Mouse (Mus musculus) testis, adult 2 months (tissue): ENCODE measurements at regions not wholly inside any gene's neighbourhood (a gene's known extent, or its start where the extent isn't known, plus 50 kb on each side); places are given as distances from the start of the nearest gene placed in this dataset.

Experiments used
- H3K27ac ChIP-seq: fragments of 200-500 bp; 2 replicates; pipeline ENCODE4 v1.5.1; 2012; ENCODE audit warnings: low read depth, low read length; ENCODE audit not compliant: control insufficient read depth, insufficient read depth
- H3K27me3 ChIP-seq: fragments of 200-500 bp; 2 replicates; pipeline ENCODE4 v1.6.1; 2012; ENCODE audit warnings: mild to moderate bottlenecking, low read length, moderate library complexity; ENCODE audit not compliant: control insufficient read depth, insufficient read depth
- H3K36me3 ChIP-seq: fragments of 200-500 bp; 2 replicates; pipeline ENCODE4 v1.6.1; 2012; ENCODE audit warnings: mild to moderate bottlenecking, low read length; ENCODE audit not compliant: control insufficient read depth, insufficient read depth
- H3K4me1 ChIP-seq: fragments of 200-500 bp; 2 replicates; pipeline ENCODE4 v1.6.1; 2012; ENCODE audit warnings: low read length; ENCODE audit not compliant: control insufficient read depth, insufficient read depth
- H3K4me3 ChIP-seq: fragments of 200-500 bp; 2 replicates; pipeline ENCODE4 v1.5.1; 2012; ENCODE audit warnings: low read depth, mild to moderate bottlenecking, low read length, moderate library complexity, mixed read lengths; ENCODE audit not compliant: control insufficient read depth
- CTCF ChIP-seq: fragments of 200-500 bp; IDR thresholded peaks from 2 replicates; pipeline ENCODE4 v1.5.1; 2012; ENCODE audit warnings: low read depth, mild to moderate bottlenecking, inconsistent platforms, low read length, moderate library complexity; ENCODE audit not compliant: control insufficient read depth, insufficient read depth, insufficient replicate concordance
- POLR2A ChIP-seq: fragments of 200-500 bp; IDR thresholded peaks from 2 replicates; pipeline ENCODE4 v1.6.1; 2012; ENCODE audit warnings: low read depth, mild to moderate bottlenecking, inconsistent platforms, low read length, moderate library complexity; ENCODE audit not compliant: control insufficient read depth

DNA sequence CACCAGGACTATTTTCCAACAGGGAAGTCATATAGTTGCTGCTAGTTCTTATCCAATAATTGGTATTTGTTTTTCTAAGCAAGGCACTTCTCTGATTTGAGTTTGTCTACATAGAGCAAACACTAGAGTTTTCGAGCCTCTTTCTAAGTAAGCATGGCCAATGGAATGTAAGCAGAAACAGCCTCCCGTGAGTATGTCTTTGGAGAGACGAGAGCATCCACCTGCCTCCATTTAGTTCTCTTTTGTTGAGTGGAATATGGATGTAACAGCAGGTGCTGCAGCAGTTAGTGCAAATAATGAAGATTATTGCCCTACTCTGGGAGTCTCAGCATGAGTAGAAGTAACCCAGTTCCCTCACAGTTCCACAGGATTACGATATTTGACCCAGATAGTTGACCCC is 286.3 kb downstream of the 1500009L16Rik start:
- Histone ChIP-seq H3K36me3 (no peaks in the 10 kb centered on the region), H3K27ac (no peak overlapping the region), H3K4me3 (no peak overlapping the region), H3K4me1 (no peaks in the 10 kb centered on the region), H3K27me3 (no peaks in the 10 kb centered on the region)
- TF ChIP-seq CTCF (no peak), POLR2A (no peak)

DNA sequence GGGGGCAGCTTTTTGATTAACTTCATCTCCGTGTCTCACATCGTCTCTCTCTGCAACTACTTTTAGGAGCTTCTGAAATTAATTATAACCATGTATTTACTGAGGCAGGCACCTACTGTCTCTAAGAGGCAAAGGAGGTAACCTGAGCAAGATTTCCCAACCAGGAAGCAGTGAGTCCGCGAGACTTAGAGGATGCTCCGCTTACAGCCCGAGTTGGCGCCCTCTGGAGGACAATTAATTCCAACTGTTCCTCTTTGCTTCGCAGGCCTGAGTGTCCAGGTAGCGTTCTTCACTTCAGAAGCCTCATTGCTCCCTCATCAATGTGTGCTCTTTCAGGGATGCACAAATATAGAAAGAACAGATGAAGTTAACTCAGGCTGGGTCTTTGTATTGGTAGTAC is 296.7 kb downstream of the 1500009L16Rik start:
- no peaks in the 10 kb centered on the region for H3K36me3 ChIP-seq
- H3K27me3 ChIP-seq, result no peaks in the 10 kb centered on the region
- H3K4me3 ChIP-seq, result no peak overlapping the region
- TF ChIP-seq POLR2A (no peak), CTCF (peak; percentile 58; the same call in 1 of the 2 replicates)
- no peak overlapping the region for H3K27ac ChIP-seq
- H3K4me1 ChIP-seq, result peaks cover 4% of the 10 kb centered on the region; the same call in 1 of the 2 replicates

DNA sequence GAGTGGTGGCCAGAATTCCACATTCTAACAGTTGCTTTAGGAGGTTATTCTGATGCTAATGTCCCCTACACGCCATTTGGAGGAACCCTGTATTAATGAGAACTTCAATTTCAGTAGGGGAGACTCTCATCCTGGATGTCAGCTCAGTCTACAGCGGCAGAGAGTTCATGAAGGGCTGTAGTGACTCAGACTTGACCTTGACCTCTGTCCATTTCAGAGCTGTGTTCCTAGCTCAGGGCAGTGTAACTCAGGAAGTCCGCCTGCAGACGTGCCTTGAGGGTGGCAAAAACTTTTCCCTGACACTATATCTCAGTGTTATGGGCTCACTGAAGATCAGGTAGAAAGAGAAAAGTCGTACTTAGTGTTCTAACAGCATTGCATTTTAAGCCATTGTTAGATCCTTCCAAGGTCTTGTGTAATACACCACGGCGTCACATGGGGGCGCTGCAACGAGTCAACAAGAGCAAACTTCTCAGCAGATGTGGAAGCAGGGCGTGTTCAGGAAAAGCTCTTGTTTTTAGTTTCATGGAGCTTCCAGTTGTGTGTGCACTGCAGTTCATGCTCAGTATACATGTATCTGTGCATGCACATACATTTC is 297.5 kb downstream of the 1500009L16Rik start:
- Histone ChIP-seq H3K4me3 (no peak overlapping the region), H3K4me1 (peaks cover 4% of the 10 kb centered on the region; the same call in 1 of the 2 replicates), H3K27me3 (no peaks in the 10 kb centered on the region), H3K27ac (no peak overlapping the region), H3K36me3 (no peaks in the 10 kb centered on the region)
- TF ChIP-seq POLR2A, result no peak
- TF ChIP-seq CTCF, result peak; percentile 78

- Histone ChIP-seq H3K4me3 (no peak overlapping the region), H3K27me3 (no peaks in the 10 kb centered on the region), H3K27ac (no peak overlapping the region), H3K4me1 (peaks cover 4% of the 10 kb centered on the region; the same call in 1 of the 2 replicates), H3K36me3 (no peaks in the 10 kb centered on the region)
- no peak for TF ChIP-seq CTCF
- TF ChIP-seq POLR2A, result no peak
These were observed 298.8 kb downstream of the 1500009L16Rik start for GRCm38 (mm10) chr10:84021167-84022120.

DNA sequence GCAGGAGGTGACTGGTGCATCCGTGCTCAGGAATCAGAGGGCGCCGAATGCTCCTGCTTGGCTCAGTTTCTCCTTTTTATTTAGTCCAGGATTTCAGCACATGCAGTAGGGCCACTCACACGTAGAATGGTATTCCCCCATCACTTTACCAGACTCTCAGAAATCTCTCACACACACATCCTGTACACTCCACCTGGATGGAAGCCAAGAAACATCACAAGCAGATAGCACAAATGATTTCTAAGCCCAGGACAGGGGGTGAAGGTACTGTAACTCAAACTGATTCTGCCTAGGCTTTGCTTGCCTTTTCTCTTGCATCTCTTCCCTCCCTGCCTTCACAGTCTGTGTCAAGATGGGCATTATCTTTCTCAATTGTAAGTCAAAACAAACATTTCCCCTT is 301.6 kb downstream of the 1500009L16Rik start:
- Histone ChIP-seq H3K4me3 (no peak overlapping the region), H3K36me3 (no peaks in the 10 kb centered on the region), H3K4me1 (peaks cover 4% of the 10 kb centered on the region; the same call in 1 of the 2 replicates), H3K27me3 (no peaks in the 10 kb centered on the region), H3K27ac (no peak overlapping the region)
- TF ChIP-seq POLR2A, result no peak
- no peak for TF ChIP-seq CTCF

DNA sequence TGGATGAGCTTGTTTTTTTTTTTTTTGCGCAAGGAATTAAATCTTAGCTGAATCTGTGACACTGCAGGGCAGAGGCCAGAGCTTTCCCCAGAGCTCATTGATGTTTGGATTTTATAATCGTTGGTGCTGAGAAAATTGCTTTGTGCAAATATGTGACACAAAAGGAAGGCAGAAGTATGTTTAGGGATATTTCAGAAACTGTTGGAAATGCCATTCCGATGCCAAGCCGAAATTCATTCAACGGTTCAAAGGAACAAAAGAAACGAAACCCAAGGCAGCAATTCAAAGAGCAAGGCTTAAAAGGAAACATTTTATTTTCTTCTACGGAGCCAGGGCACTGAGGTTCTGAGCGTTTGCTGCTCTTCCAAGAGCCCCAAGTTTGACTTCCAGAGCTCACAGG is 302.2 kb downstream of the 1500009L16Rik start:
- Histone ChIP-seq H3K4me3 (no peak overlapping the region), H3K27me3 (no peaks in the 10 kb centered on the region), H3K27ac (no peak overlapping the region), H3K36me3 (no peaks in the 10 kb centered on the region), H3K4me1 (peaks cover 4% of the 10 kb centered on the region; the same call in 1 of the 2 replicates)
- no peak for TF ChIP-seq CTCF
- TF ChIP-seq POLR2A, result no peak

- Histone ChIP-seq H3K4me1 (no peaks in the 10 kb centered on the region), H3K27ac (no peak overlapping the region), H3K36me3 (no peaks in the 10 kb centered on the region), H3K4me3 (no peak overlapping the region), H3K27me3 (no peaks in the 10 kb centered on the region)
- TF ChIP-seq POLR2A (no peak), CTCF (no peak)
These were observed 304.1 kb downstream of the 1500009L16Rik start for GRCm38 (mm10) chr10:84026798-84027197.
